Mouse (Mus musculus) hindbrain, embryonic 13.5 days (tissue): ENCODE data around the gene Htr2b. TPM values are rescaled to one million over a fixed set of nuclear protein-coding genes. Genes with fewer than 3 reads are reported as not detected.

Experiments used
- ATAC-seq: fragments of 200-750 bp; cut with Nextera tagmentation; 2 replicates; pipeline ENCODE4 v1.8.0; 2017; ENCODE audit warnings: moderate TSS enrichment; ENCODE audit not compliant: low FRiP score
- H3K27ac ChIP-seq: fragments of 300-500 bp; sonication (generic); 2 replicates; pipeline ENCODE4 v1.5.1; 2015; ENCODE audit warnings: inconsistent platforms, mild to moderate bottlenecking, moderate library complexity
- H3K27me3 ChIP-seq: fragments of 300-500 bp; sonication (generic); 2 replicates; pipeline ENCODE4 v1.6.1; 2015; ENCODE audit warnings: mild to moderate bottlenecking, inconsistent platforms
- H3K36me3 ChIP-seq: fragments of 300-500 bp; sonication (generic); 2 replicates; pipeline ENCODE4 v1.6.1; 2015; ENCODE audit warnings: mild to moderate bottlenecking, inconsistent platforms
- H3K4me1 ChIP-seq: fragments of 300-500 bp; sonication (generic); replicated peaks from 2 replicates; pipeline ENCODE4 v1.6.1; 2015; ENCODE audit warnings: inconsistent platforms
- H3K4me2 ChIP-seq: fragments of 300-500 bp; sonication (generic); 2 replicates; pipeline ENCODE4 v1.6.1; 2015; ENCODE audit warnings: inconsistent platforms, mild to moderate bottlenecking, moderate library complexity
- H3K4me3 ChIP-seq: fragments of 300-500 bp; sonication (generic); 2 replicates; pipeline ENCODE4 v1.5.1; 2015; ENCODE audit warnings: mild to moderate bottlenecking, inconsistent platforms
- H3K9ac ChIP-seq: fragments of 300-500 bp; sonication (generic); 2 replicates; pipeline ENCODE4 v1.6.1; 2015; ENCODE audit warnings: mild to moderate bottlenecking, inconsistent platforms
- H3K9me3 ChIP-seq: fragments of 300-500 bp; sonication (generic); 2 replicates; pipeline ENCODE4 v1.6.1; 2016; ENCODE audit warnings: inconsistent platforms
- WGBS: fragments of 180-500 bp; shearing (Covaris S2); methylation state at CpG from one replicate; pipeline ENCODE4 v1.1.7; 2015; 5-methylcytosine and 5-hydroxymethylcytosine counted together
- polyA plus RNA-seq: library from polyadenylated mRNA; unstranded; fragments of >200 nt; fragmentation: Nextera tagmentation; extraction: Ambion mirVana; gene quantifications from 2 replicates; pipeline ENCODE4 v1.2.1, GENCODE M21; 2015

Gene Htr2b
- polyA plus RNA-seq, 1 experiment from 2014 or later: 0.32 TPM

- peak within 1 kb of the TSS; percentile 87 for H3K4me2 ChIP-seq
- peak; percentile 95 for ATAC-seq
- H3K4me1 ChIP-seq: peaks cover 13% of the 10 kb centered on the region
- H3K27me3 ChIP-seq: no peaks in the 10 kb centered on the region
- peak within 1 kb of the TSS; percentile 99 for H3K4me3 ChIP-seq
- H3K9ac ChIP-seq: peak within 1 kb of the TSS; percentile 99
- H3K36me3 ChIP-seq: 0 out of 2 replicates have a peak, but pooled peaks cover 4% of the 10 kb centered on the region
- no peaks in the 10 kb centered on the region for H3K9me3 ChIP-seq
- H3K27ac ChIP-seq: peak within 1 kb of the TSS; percentile 89
- under 1% methylated on average over 47 of the region's 47 CpGs for WGBS
Measured at GRCm38 (mm10) chr1:86064271-86064991, 47.3 kb downstream of the Htr2b start, which contains the start of gene Psmd1. Gene Psmd1, plus strand, starts transcription at chr1:86064387.

- Histone ChIP-seq H3K36me3 (0 out of 2 replicates have a peak, but pooled peaks cover 4% of the 10 kb centered on the region), H3K4me3 (no peak overlapping the region), H3K9me3 (no peaks in the 10 kb centered on the region), H3K27me3 (no peaks in the 10 kb centered on the region), H3K27ac (no peak overlapping the region), H3K4me1 (peaks cover 17% of the 10 kb centered on the region), H3K9ac (no peak overlapping the region), H3K4me2 (no peak overlapping the region)
- no peak for ATAC-seq
- 90% methylated on average over 6 of the region's 6 CpGs for WGBS
Measured at GRCm38 (mm10) chr1:86062523-86062922, 49.2 kb downstream of the Htr2b start.

DNA sequence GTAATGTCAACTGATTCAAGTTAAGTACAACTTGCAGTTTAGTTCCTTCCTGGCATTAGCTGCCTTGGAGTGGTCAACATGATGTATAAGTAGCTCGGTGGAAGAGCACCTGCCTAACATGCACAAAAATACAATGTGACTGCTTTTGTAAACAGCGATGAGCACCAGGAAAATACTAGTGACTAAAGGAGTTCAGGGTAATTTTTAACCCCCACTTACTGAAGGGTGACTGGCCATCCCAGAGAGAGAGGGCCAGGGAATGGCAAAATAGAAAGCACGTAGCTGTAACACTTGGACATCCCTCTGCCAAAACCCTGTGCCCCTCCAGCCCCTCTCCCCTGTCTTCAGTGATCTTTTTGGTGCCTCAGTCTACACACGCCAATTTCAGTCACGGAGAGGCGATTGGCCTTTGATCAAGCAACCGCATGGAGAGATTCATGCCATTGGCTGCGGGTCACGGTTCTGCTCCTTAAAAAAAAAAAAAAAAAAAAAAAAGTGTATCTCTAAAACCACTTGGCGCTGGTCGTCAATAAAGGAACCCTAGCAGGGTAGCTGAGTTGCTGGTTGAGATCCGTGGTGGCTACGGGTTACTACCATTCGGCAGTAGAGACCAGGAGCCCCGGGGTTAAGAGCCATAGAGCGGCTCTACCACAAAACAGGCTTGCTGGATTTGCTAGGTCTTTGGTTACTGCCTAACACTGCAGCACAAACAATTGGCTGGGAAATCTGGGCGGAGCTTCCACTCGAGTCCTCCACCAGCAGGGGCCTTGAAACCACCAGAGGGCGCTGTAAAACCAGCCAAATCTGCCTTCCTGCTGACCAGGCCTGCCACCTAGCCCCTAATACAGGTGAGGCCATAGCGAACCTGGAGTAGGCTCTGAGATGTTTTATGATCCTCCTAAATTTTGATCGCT is 52.7 kb downstream of the Htr2b start:
- Histone ChIP-seq H3K4me1 (peaks cover 6% of the 10 kb centered on the region), H3K27ac (peak overlapping the region; percentile 61), H3K27me3 (no peaks in the 10 kb centered on the region), H3K4me3 (peak overlapping the region; percentile 39), H3K4me2 (peak overlapping the region; percentile 57), H3K9ac (peak overlapping the region; percentile 63), H3K36me3 (no peaks in the 10 kb centered on the region), H3K9me3 (no peaks in the 10 kb centered on the region)
- peak; percentile 83 for ATAC-seq
- 8% methylated on average over 21 of the region's 21 CpGs for WGBS

GRCm38 (mm10) chr1:86056284-86056683 is 55.5 kb downstream of the Htr2b start:
- 90% methylated on average over 4 of the region's 4 CpGs for WGBS
- Histone ChIP-seq H3K4me1 (peaks cover 10% of the 10 kb centered on the region), H3K27me3 (no peaks in the 10 kb centered on the region), H3K4me3 (no peak overlapping the region), H3K27ac (no peak overlapping the region), H3K36me3 (no peaks in the 10 kb centered on the region), H3K4me2 (no peak overlapping the region), H3K9ac (no peak overlapping the region), H3K9me3 (no peaks in the 10 kb centered on the region)
- ATAC-seq: no peak

GRCm38 (mm10) chr1:86054943-86055342 is 56.8 kb downstream of the Htr2b start:
- WGBS: 48% methylated on average over 3 of the region's 3 CpGs
- ATAC-seq: no peak
- Histone ChIP-seq H3K36me3 (no peaks in the 10 kb centered on the region), H3K4me2 (no peak overlapping the region), H3K9ac (no peak overlapping the region), H3K4me1 (peaks cover 10% of the 10 kb centered on the region), H3K27ac (no peak overlapping the region), H3K27me3 (no peaks in the 10 kb centered on the region), H3K9me3 (no peaks in the 10 kb centered on the region), H3K4me3 (no peak overlapping the region)

GRCm38 (mm10) chr1:86053198-86053921 is 58.4 kb downstream of the Htr2b start:
- Histone ChIP-seq H3K9ac (no peak overlapping the region), H3K4me2 (no peak overlapping the region), H3K36me3 (no peaks in the 10 kb centered on the region), H3K27ac (peak overlapping the region; percentile 45; the same call in 1 of the 2 replicates), H3K27me3 (peaks cover 9% of the 10 kb centered on the region), H3K9me3 (no peaks in the 10 kb centered on the region), H3K4me1 (0 out of 2 replicates have a peak, but pooled peaks cover 5% of the 10 kb centered on the region), H3K4me3 (no peak overlapping the region)
- 73% methylated on average over 12 of the region's 12 CpGs for WGBS
- ATAC-seq: peak; percentile 79

Other genes starting within 250 kb of the Htr2b start
- 166 and 167 TPM in 2 replicates for gene Itm2c, start 217.7 kb downstream of the Htr2b start, polyA plus RNA-seq
- gene 4933407L21Rik, start 183.5 kb downstream of the Htr2b start, polyA plus RNA-seq: 3.5 and 3.6 TPM in 2 replicates
- 0.04 and 0.17 TPM in 2 replicates for gene Gpr55, start 151.0 kb downstream of the Htr2b start, polyA plus RNA-seq
- gene Spata3, start 95.2 kb downstream of the Htr2b start, polyA plus RNA-seq: 0.23 and 0.35 TPM in 2 replicates
- gene 2810459M11Rik, start 66.1 kb downstream of the Htr2b start, polyA plus RNA-seq: 2.0 and 3.9 TPM in 2 replicates
- gene Psmd1, start 47.6 kb downstream of the Htr2b start, polyA plus RNA-seq: 184 and 194 TPM in 2 replicates
- gene Gm21972, start 21.7 kb upstream of the Htr2b start, polyA plus RNA-seq: 0.48 and 0.60 TPM in 2 replicates
- 31.9 and 34.7 TPM in 2 replicates for gene Armc9, start 42.8 kb upstream of the Htr2b start, polyA plus RNA-seq
- gene B3gnt7, start 190.9 kb upstream of the Htr2b start, polyA plus RNA-seq: 3.7 and 5.0 TPM in 2 replicates
- gene Ncl, start 247.4 kb upstream of the Htr2b start, polyA plus RNA-seq: 219 and 230 TPM in 2 replicates